Mouse (Mus musculus) forebrain, embryonic 10.5 days (tissue): ENCODE measurements around the gene Cyp39a1. TPM values are rescaled to one million over a fixed set of nuclear protein-coding genes. Genes with fewer than 3 reads are reported as not detected.

Experiments
- DNase-seq: peaks from one replicate; pipeline ENCODE4 v3.0.0-alpha.2; 2017; ENCODE audit warnings: low spot score; ENCODE audit errors: extremely low spot score
- H3K27ac ChIP-seq: fragments of 300-500 bp; sonication (generic); 2 replicates; pipeline ENCODE4 v1.5.1; 2016; ENCODE audit warnings: mild to moderate bottlenecking
- H3K27me3 ChIP-seq: fragments of 300-500 bp; sonication (generic); 2 replicates; pipeline ENCODE4 v1.6.1; 2016; ENCODE audit warnings: mild to moderate bottlenecking; ENCODE audit not compliant: poor library complexity, severe bottlenecking
- H3K36me3 ChIP-seq: fragments of 300-500 bp; sonication (generic); replicated peaks from 2 replicates; pipeline ENCODE4 v1.6.1; 2016; ENCODE audit warnings: mild to moderate bottlenecking, moderate library complexity
- H3K4me1 ChIP-seq: fragments of 300-500 bp; sonication (generic); 2 replicates; pipeline ENCODE4 v1.6.1; 2016
- H3K4me3 ChIP-seq: fragments of 300-500 bp; sonication (generic); 2 replicates; pipeline ENCODE4 v1.5.1; 2016; ENCODE audit warnings: mild to moderate bottlenecking, moderate library complexity
- H3K9me3 ChIP-seq: fragments of 300-500 bp; sonication (generic); 2 replicates; pipeline ENCODE4 v1.6.1; 2016; ENCODE audit warnings: mild to moderate bottlenecking, moderate library complexity
- WGBS: fragments of 180-500 bp; shearing (Covaris S2); methylation state at CpG from one replicate; pipeline ENCODE4 v1.1.7; 2016; 5-methylcytosine and 5-hydroxymethylcytosine counted together
- polyA plus RNA-seq: library from polyadenylated mRNA; unstranded; fragments of >200 nt; fragmentation: Nextera tagmentation; extraction: Ambion mirVana; gene quantifications from 2 replicates; pipeline ENCODE4 v1.2.1, GENCODE M21; 2016

Cyp39a1 gene
- polyA plus RNA-seq, 1 experiment from 2014 or later, result 34.6 TPM

- Histone ChIP-seq H3K36me3 (peaks cover 89% of the 10 kb centered on the region), H3K27me3 (no peaks in the 10 kb centered on the region), H3K4me3 (no peak overlapping the region), H3K27ac (no peak overlapping the region), H3K4me1 (no peaks in the 10 kb centered on the region), H3K9me3 (no peaks in the 10 kb centered on the region)
- WGBS, result 63% methylated on average over 5 of the region's 5 CpGs
- no peak for DNase-seq
Measured at GRCm38 (mm10) chr17:43646925-43647324, 20.3 kb upstream of the Cyp39a1 start.

DNA sequence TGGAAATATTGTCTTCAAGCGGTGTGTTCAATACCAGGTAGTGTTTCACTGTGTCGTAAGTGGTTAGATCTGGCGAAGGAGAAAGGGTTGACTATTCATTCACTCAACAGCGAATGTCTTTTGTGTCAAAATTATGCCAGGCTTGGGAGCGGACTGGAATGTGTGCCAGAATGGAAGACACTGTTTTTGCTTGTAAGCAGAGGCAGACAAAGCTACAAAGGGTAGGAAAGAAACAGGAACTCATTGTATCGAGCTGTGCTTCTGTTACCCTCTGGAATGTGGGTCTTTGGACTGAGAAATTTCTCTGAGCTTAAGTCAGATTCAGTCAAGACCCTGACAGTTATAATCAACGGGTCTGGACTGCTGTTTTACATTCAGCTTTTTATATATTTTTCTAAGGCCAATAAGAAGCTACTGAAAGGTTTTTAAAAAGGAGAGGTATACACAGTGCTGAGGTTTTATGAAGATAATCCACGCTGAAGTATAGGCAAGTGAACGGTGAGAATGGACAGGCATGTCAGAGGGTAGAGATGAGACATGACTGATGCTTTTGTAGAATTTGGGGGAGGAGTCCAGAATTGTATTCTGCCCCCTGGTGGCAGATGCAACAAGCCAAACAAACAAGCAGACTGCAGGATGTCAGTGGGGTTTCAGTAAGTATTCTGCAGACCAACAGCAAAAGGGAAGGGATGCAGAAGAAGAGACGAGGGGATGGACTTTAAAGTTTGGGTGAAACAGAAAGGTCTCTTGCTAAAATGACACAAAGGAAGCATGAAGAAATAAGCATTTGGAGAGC, 17.4 kb upstream of the Cyp39a1 start:
- Histone ChIP-seq H3K27ac (no peak overlapping the region), H3K4me1 (no peaks in the 10 kb centered on the region), H3K27me3 (no peaks in the 10 kb centered on the region), H3K4me3 (no peak overlapping the region), H3K36me3 (peaks cover 90% of the 10 kb centered on the region), H3K9me3 (no peaks in the 10 kb centered on the region)
- DNase-seq, result no peak
- 85% methylated on average over 10 of the region's 10 CpGs for WGBS

- WGBS, result 75% methylated on average over 14 of the region's 14 CpGs
Measured at GRCm38 (mm10) chr17:43651314-43652046, 15.7 kb upstream of the Cyp39a1 start.

GRCm38 (mm10) chr17:43666576-43667289, 492 bp upstream of the Cyp39a1 start, which contains the start of gene Slc25a27:
Slc25a27 (minus strand) TSS chr17:43667214.
- WGBS, result under 1% methylated on average over 41 of the region's 41 CpGs

More at GRCm38 (mm10) chr17:43651314-43652046, 15.7 kb upstream of the Cyp39a1 start:
- no peaks in the 10 kb centered on the region for H3K9me3 ChIP-seq
- no peak overlapping the region for H3K4me3 ChIP-seq
- no peaks in the 10 kb centered on the region for H3K27me3 ChIP-seq
- no peaks in the 10 kb centered on the region for H3K4me1 ChIP-seq
- no peak overlapping the region for H3K27ac ChIP-seq
- H3K36me3 ChIP-seq, result peaks cover 76% of the 10 kb centered on the region
- no peak for DNase-seq

GRCm38 (mm10) chr17:43669145-43669695, 2.0 kb downstream of the Cyp39a1 start:
- peak overlapping the region; percentile 88; the same call in 1 of the 2 replicates for H3K4me3 ChIP-seq
- WGBS, result 79% methylated on average over 6 of the region's 6 CpGs

More at GRCm38 (mm10) chr17:43666576-43667289, 492 bp upstream of the Cyp39a1 start, which contains the start of gene Slc25a27:
- no peaks in the 10 kb centered on the region for H3K9me3 ChIP-seq
- DNase-seq, result peak; percentile 91
- no peaks in the 10 kb centered on the region for H3K27me3 ChIP-seq
- peaks cover 21% of the 10 kb centered on the region for H3K36me3 ChIP-seq
- H3K4me3 ChIP-seq, result peak within 1 kb of the TSS; percentile 88
- peak within 1 kb of the TSS; percentile 87 for H3K27ac ChIP-seq
- H3K4me1 ChIP-seq, result peaks cover 40% of the 10 kb centered on the region

GRCm38 (mm10) chr17:43671907-43672306, 4.7 kb downstream of the Cyp39a1 start:
- H3K4me1 ChIP-seq, result peaks cover 21% of the 10 kb centered on the region
- H3K9me3 ChIP-seq, result no peaks in the 10 kb centered on the region
- 90% methylated on average over 4 of the region's 4 CpGs for WGBS
- no peak overlapping the region for H3K4me3 ChIP-seq
- no peak for DNase-seq
- H3K27ac ChIP-seq, result no peak overlapping the region
- no peaks in the 10 kb centered on the region for H3K36me3 ChIP-seq
- no peaks in the 10 kb centered on the region for H3K27me3 ChIP-seq

More at GRCm38 (mm10) chr17:43669145-43669695, 2.0 kb downstream of the Cyp39a1 start:
- Histone ChIP-seq H3K36me3 (no peaks in the 10 kb centered on the region), H3K27me3 (no peaks in the 10 kb centered on the region), H3K27ac (no peak overlapping the region), H3K4me1 (peaks cover 40% of the 10 kb centered on the region), H3K9me3 (no peaks in the 10 kb centered on the region)
- DNase-seq, result no peak

GRCm38 (mm10) chr17:43675228-43675627, 8.0 kb downstream of the Cyp39a1 start:
- Histone ChIP-seq H3K9me3 (no peaks in the 10 kb centered on the region), H3K4me1 (0 out of 2 replicates have a peak, but pooled peaks cover 2% of the 10 kb centered on the region), H3K27ac (no peak overlapping the region), H3K4me3 (no peak overlapping the region), H3K27me3 (no peaks in the 10 kb centered on the region), H3K36me3 (peaks cover 15% of the 10 kb centered on the region)
- 93% methylated on average over 1 of the region's 1 CpGs for WGBS
- no peak for DNase-seq

GRCm38 (mm10) chr17:43676241-43676640, 9.0 kb downstream of the Cyp39a1 start:
- Histone ChIP-seq H3K4me3 (no peak overlapping the region), H3K9me3 (no peaks in the 10 kb centered on the region), H3K4me1 (0 out of 2 replicates have a peak, but pooled peaks cover 2% of the 10 kb centered on the region), H3K27me3 (no peaks in the 10 kb centered on the region), H3K27ac (no peak overlapping the region), H3K36me3 (peaks cover 25% of the 10 kb centered on the region)
- 90% methylated on average over 1 of the region's 1 CpGs for WGBS
- DNase-seq, result no peak

DNA sequence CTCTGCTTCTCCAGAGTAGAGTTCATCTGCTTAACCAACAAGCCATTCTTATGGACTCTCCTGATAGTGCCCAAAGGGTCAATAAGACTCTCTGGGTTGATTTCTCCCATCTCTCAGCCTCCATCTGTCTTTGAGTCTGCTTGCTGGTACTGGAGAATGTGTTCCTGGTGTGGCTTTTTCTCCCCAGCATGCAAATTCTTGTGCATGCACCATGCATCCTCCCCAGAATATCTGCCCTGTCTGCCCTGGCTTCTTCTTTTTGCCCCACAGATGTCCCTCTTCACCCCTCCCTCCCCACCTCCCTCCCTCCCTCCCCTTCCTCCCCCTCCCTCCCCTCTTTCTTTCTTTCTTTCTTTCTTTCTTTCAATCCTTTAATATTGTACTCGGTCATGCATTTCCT, 10.1 kb downstream of the Cyp39a1 start:
- H3K9me3 ChIP-seq, result no peaks in the 10 kb centered on the region

DNA sequence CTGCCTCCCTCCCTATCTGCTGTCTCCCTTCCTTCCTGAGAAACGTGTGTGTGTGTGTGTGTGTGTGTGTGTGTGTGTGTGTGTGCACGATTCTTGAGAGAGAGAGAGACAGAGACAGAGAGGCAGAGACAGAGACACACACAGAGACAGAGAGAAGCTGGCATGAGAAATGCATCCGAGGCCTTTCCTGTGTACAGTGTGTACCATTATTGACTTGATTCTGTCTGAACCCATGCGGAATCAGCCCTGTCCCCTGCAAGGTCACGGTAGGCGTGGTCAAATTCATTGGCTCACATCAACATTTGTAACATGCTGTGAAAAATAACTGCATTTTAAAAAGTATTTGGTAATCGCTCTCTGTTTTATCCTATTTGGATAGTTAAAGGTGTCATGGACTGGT, 16.9 kb downstream of the Cyp39a1 start:
- Histone ChIP-seq H3K4me3 (no peak overlapping the region), H3K36me3 (peaks cover 85% of the 10 kb centered on the region), H3K27ac (no peak overlapping the region), H3K27me3 (no peaks in the 10 kb centered on the region), H3K9me3 (no peaks in the 10 kb centered on the region), H3K4me1 (no peaks in the 10 kb centered on the region)
- DNase-seq, result no peak
- 94% methylated on average over 6 of the region's 7 CpGs for WGBS

More for the DNA sequence above, 10.1 kb downstream of the Cyp39a1 start:
- Histone ChIP-seq H3K4me1 (0 out of 2 replicates have a peak, but pooled peaks cover 2% of the 10 kb centered on the region), H3K36me3 (peaks cover 31% of the 10 kb centered on the region), H3K27ac (no peak overlapping the region), H3K4me3 (no peak overlapping the region), H3K27me3 (no peaks in the 10 kb centered on the region)
- WGBS, result 80% methylated on average over 1 of the region's 1 CpGs
- DNase-seq, result no peak

DNA sequence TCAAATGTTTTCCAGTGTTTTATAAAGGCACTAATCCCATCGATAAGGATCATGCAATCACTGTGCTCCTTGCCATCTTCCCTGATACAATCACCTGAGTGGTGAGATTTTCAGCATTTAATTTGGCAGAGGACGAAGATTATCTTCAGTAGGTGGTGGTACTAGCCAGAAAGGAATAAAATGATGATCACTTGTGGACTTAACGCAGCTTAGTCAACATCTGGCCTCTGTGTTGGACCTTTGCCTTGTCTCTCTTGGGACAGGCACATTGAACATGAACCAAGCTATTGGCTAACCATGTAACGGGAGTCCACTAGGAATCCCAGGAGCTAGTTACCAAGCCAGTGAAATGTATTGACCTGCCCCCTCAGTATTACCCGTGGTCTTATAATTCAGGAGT, 17.4 kb downstream of the Cyp39a1 start:
- Histone ChIP-seq H3K4me1 (no peaks in the 10 kb centered on the region), H3K27me3 (no peaks in the 10 kb centered on the region), H3K9me3 (no peaks in the 10 kb centered on the region), H3K4me3 (no peak overlapping the region), H3K36me3 (peaks cover 79% of the 10 kb centered on the region), H3K27ac (no peak overlapping the region)
- no peak for DNase-seq
- 94% methylated on average over 5 of the region's 5 CpGs for WGBS

DNA sequence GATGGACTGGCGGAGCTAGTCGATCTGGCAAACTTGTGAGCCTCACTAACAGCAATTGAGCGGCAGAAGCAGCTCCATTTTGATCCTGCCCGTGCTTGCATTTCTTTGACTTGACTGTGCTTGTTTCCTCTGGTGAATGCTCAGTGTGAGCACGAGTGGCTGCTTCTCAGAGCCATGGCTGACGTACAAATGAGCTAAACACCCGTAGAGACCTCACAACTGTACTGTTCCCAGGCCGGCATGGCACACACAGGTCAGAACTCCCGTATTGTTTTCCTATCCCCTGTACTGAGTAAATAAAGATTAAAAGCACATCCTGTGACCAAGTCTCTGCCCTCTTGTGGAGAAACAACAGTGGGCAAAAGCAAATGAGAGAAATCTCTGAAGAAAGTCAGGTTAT, 22.4 kb downstream of the Cyp39a1 start:
- Histone ChIP-seq H3K27ac (no peak overlapping the region), H3K36me3 (peaks cover 72% of the 10 kb centered on the region), H3K4me3 (no peak overlapping the region), H3K27me3 (no peaks in the 10 kb centered on the region), H3K4me1 (no peaks in the 10 kb centered on the region), H3K9me3 (no peaks in the 10 kb centered on the region)
- whole genome bisulfite sequencing, result 89% methylated on average over 9 of the region's 9 CpGs
- no peak for DNase-seq
